Mouse (Mus musculus) fibroblast of lung, adult 2 months (primary cell): ENCODE measurements at regions not wholly inside any gene's neighbourhood (a gene's known extent, or its start where the extent isn't known, plus 50 kb on each side); places are given as distances from the start of the nearest gene placed in this dataset.

Experiments
- DNase-seq: peaks from one replicate; pipeline ENCODE4 v3.0.0-alpha.2; 2011; ENCODE audit warnings: low read depth

GRCm38 (mm10) chr10:92081199-92081598 is 641.0 kb downstream of the Nedd1 start:
- DNase-seq: no peak

GRCm38 (mm10) chr10:92079421-92079820 is 642.8 kb downstream of the Nedd1 start:
- no peak for DNase-seq

- no peak for DNase-seq
Observed at GRCm38 (mm10) chr10:92077291-92077690, 644.9 kb downstream of the Nedd1 start.

- no peak for DNase-seq
Observed at GRCm38 (mm10) chr10:92076754-92077153, 645.5 kb downstream of the Nedd1 start.

GRCm38 (mm10) chr10:92075469-92075868 is 646.8 kb downstream of the Nedd1 start:
- DNase-seq: no peak

- DNase-seq: no peak
Observed at GRCm38 (mm10) chr10:92074698-92075394, 647.4 kb downstream of the Nedd1 start.

GRCm38 (mm10) chr10:92073873-92074390 is 648.3 kb downstream of the Nedd1 start:
- DNase-seq: peak; percentile 51

GRCm38 (mm10) chr10:92044783-92045182 is 677.4 kb downstream of the Nedd1 start:
- no peak for DNase-seq

GRCm38 (mm10) chr10:92036176-92036575 is 686.0 kb downstream of the Nedd1 start:
- DNase-seq: no peak

- no peak for DNase-seq
Observed at GRCm38 (mm10) chr10:92030221-92030620, 692.0 kb downstream of the Nedd1 start.

- no peak for DNase-seq
Observed at GRCm38 (mm10) chr10:92024203-92024602, 698.0 kb downstream of the Nedd1 start.

GRCm38 (mm10) chr10:92021036-92021435 is 701.2 kb downstream of the Nedd1 start:
- DNase-seq: no peak

GRCm38 (mm10) chr10:92009551-92009950 is 712.7 kb downstream of the Nedd1 start:
- DNase-seq: no peak

GRCm38 (mm10) chr10:92007891-92008290 is 714.3 kb downstream of the Nedd1 start:
- no peak for DNase-seq

- no peak for DNase-seq
Observed at GRCm38 (mm10) chr10:92006467-92006866, 715.8 kb downstream of the Nedd1 start.

- DNase-seq: no peak
Observed at GRCm38 (mm10) chr10:91991040-91991439, 731.2 kb downstream of the Nedd1 start.

- DNase-seq: peak; percentile 49
Observed at GRCm38 (mm10) chr10:91988364-91988763, 733.9 kb downstream of the Nedd1 start.

GRCm38 (mm10) chr10:91979841-91980240 is 742.4 kb downstream of the Nedd1 start:
- no peak for DNase-seq

GRCm38 (mm10) chr10:91971951-91972350 is 750.3 kb downstream of the Nedd1 start:
- no peak for DNase-seq

- DNase-seq: no peak
Observed at GRCm38 (mm10) chr10:91967570-91968310, 754.5 kb downstream of the Nedd1 start.

- DNase-seq: no peak
Observed at GRCm38 (mm10) chr10:91959734-91960492, 762.3 kb downstream of the Nedd1 start.

- no peak for DNase-seq
Observed at GRCm38 (mm10) chr10:91953078-91953477, 769.1 kb downstream of the Nedd1 start.

GRCm38 (mm10) chr10:91923626-91924025 is 742.5 kb upstream of the Tmpo start:
- no peak for DNase-seq
